Mouse (Mus musculus) ES-CJ7 (cell line): ENCODE measurements around the gene Olfr1260.

Experiments used
- DNase-seq: peaks from one replicate; pipeline ENCODE4 v3.0.0; 2011; ENCODE audit warnings: low read depth, low spot score

Olfr1260 gene

GRCm38 (mm10) chr2:89974184-89974583, at the start of gene Olfr1260:
TSS of gene Olfr1260 (plus strand) at chr2:89974340.
- no peak for DNase-seq

GRCm38 (mm10) chr2:89927009-89927408, 47.1 kb upstream of the Olfr1260 start, which contains the start of gene Olfr1258:
TSS of gene Olfr1258 (plus strand) at chr2:89927309.
- no peak for DNase-seq

GRCm38 (mm10) chr2:89948564-89948963, 25.6 kb upstream of the Olfr1260 start, which contains the start of gene Olfr1259:
TSS of gene Olfr1259 (minus strand) at chr2:89948664.
- DNase-seq, result no peak

GRCm38 (mm10) chr2:89977709-89978108, 3.6 kb downstream of the Olfr1260 start:
- DNase-seq, result no peak

GRCm38 (mm10) chr2:89990921-89991320, 16.8 kb downstream of the Olfr1260 start, which contains the start of gene Olfr1261:
TSS of gene Olfr1261 (plus strand) at chr2:89991221.
- DNase-seq, result no peak

- no peak for DNase-seq
These were observed 25.7 kb downstream of the Olfr1260 start, which contains the start of gene Olfr1262 for GRCm38 (mm10) chr2:89999845-90000244. TSS of gene Olfr1262 (plus strand) at chr2:90000145.

- DNase-seq, result no peak
These were observed 37.7 kb downstream of the Olfr1260 start, which contains the start of gene Olfr1263 for GRCm38 (mm10) chr2:90011831-90012230. TSS of gene Olfr1263 (plus strand) at chr2:90012131.

- DNase-seq, result no peak
These were observed 51.3 kb downstream of the Olfr1260 start, which contains the start of gene Olfr1264 for GRCm38 (mm10) chr2:90025477-90025876. TSS of gene Olfr1264 (minus strand) at chr2:90025577.
